Mouse (Mus musculus): ENCODE data around the gene Usp18. TPM values are rescaled to one million over a fixed set of nuclear protein-coding genes. Genes with fewer than 3 reads are reported as not detected.

Usp18 gene
- total RNA-seq, 2 experiments from 2014 or later: 0.52 to 0.74 TPM

GRCm38 (mm10) chr6:121215336-121215735 is 30.4 kb upstream of the Usp18 start:
- H3K27ac ChIP-seq: no peak overlapping the region
- TF ChIP-seq CTCF (conservative IDR thresholded peaks at IDR 0.05): no peak
- no peak for DNase-seq (ENCODE audit: low spot score in 2 of 2)
- H3K4me3 ChIP-seq: no peak overlapping the region

DNA sequence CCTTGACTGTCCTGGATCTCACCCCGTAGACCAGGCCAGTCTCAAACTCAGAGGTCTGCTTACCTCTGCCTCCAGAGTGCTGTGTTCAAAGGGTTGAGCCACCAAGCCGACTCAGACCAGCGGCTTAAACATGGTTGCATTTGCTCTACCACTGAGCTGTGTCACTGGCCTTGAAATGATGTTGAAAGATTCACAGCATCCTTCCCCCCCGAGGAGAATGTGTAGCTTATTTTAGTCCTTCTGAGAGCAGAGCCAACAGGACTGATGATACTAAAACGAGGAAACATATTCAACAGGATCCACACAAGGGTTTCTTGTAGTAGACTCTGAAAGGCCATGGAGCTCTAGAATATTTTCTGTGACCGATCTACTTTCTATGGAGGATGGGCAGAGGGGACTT is 29.8 kb upstream of the Usp18 start:
- no peak overlapping the region for H3K27ac ChIP-seq
- DNase-seq (ENCODE audit: low spot score in 2 of 2): no peak
- TF ChIP-seq CTCF (conservative IDR thresholded peaks at IDR 0.05): no peak

GRCm38 (mm10) chr6:121216589-121217255 is 29.0 kb upstream of the Usp18 start:
- no peak overlapping the region for H3K4me3 ChIP-seq
- no peak for TF ChIP-seq CTCF (conservative IDR thresholded peaks at IDR 0.05)
- no peak for DNase-seq (ENCODE audit: low spot score in 2 of 2)
- no peak overlapping the region for H3K27ac ChIP-seq

More for the DNA sequence above, 29.8 kb upstream of the Usp18 start:
- no peak overlapping the region for H3K4me3 ChIP-seq

GRCm38 (mm10) chr6:121218002-121218401 is 27.7 kb upstream of the Usp18 start:
- TF ChIP-seq CTCF (conservative IDR thresholded peaks at IDR 0.05): no peak
- H3K4me3 ChIP-seq: no peak overlapping the region
- H3K27ac ChIP-seq: no peak overlapping the region
- no peak for DNase-seq (ENCODE audit: low spot score in 2 of 2)

DNA sequence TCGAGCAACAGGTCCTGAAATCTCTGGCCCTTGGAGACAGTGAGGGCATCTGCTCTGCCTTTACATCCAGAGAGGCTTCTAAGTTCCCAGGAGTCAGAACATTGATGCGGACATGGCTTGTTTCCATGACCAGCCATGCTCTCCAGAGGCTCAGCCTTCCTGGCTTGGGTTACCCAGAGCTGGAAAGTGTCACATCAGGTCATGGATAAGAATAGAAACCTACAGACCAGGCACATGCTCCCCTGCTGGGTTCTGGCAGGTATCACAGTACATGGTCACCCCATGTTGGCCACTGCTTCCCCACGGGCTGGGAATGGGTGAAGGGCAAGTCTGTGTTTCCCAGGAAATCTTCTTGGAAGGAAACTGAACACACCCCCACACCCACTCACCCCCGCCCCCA is 26.3 kb upstream of the Usp18 start:
- no peak overlapping the region for H3K4me3 ChIP-seq
- DNase-seq (ENCODE audit: low spot score in 2 of 2): no peak
- TF ChIP-seq CTCF (conservative IDR thresholded peaks at IDR 0.05): no peak
- H3K27ac ChIP-seq: no peak overlapping the region

- Histone ChIP-seq H3K27ac (no peak overlapping the region), H3K4me3 (no peak overlapping the region)
- no peak for DNase-seq (ENCODE audit: low spot score in 2 of 2)
- TF ChIP-seq CTCF (conservative IDR thresholded peaks at IDR 0.05): no peak
Measured at GRCm38 (mm10) chr6:121220181-121220580, 25.5 kb upstream of the Usp18 start.

GRCm38 (mm10) chr6:121221876-121222597 is 23.7 kb upstream of the Usp18 start:
- no peak for DNase-seq (ENCODE audit: low spot score in 2 of 2)
- no peak for TF ChIP-seq CTCF (conservative IDR thresholded peaks at IDR 0.05)
- Histone ChIP-seq H3K27ac (no peak overlapping the region), H3K4me3 (no peak overlapping the region)

DNA sequence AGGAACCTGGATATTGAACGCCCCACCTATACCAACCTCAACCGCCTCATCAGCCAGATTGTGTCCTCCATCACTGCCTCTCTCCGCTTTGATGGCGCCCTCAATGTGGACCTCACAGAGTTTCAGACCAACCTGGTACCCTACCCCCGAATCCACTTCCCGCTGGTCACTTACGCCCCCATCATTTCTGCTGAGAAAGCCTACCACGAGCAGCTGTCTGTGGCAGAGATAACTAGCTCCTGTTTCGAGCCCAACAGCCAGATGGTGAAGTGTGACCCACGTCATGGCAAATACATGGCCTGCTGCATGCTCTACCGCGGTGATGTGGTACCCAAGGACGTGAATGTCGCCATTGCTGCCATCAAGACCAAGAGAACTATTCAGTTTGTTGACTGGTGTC is 22.7 kb upstream of the Usp18 start:
- no peak for TF ChIP-seq CTCF (conservative IDR thresholded peaks at IDR 0.05)
- H3K27ac ChIP-seq: no peak overlapping the region
- H3K4me3 ChIP-seq: no peak overlapping the region
- DNase-seq (ENCODE audit: low spot score in 2 of 2): no peak

DNA sequence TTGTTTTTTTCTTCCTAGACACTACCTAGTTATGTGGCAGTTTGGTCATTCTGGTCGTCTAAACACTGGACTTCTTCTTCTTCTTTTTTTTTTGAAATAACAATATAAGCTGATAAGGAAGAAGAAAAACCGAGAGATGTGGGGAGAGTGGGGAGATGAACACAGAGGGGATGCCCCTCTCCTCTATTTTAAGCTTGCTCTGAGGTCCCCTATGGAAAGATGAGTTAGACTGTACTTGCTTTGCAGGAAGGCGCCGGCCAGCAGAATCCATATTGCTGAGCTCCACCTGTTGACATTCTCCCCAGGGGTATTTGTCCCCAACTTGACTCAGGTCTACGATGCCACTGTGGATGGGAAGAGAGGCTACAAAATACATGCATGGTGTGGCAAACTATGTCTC is 21.6 kb upstream of the Usp18 start:
- Histone ChIP-seq H3K27ac (no peak overlapping the region), H3K4me3 (no peak overlapping the region)
- DNase-seq (ENCODE audit: low spot score in 2 of 2): no peak
- TF ChIP-seq CTCF (conservative IDR thresholded peaks at IDR 0.05): no peak

DNA sequence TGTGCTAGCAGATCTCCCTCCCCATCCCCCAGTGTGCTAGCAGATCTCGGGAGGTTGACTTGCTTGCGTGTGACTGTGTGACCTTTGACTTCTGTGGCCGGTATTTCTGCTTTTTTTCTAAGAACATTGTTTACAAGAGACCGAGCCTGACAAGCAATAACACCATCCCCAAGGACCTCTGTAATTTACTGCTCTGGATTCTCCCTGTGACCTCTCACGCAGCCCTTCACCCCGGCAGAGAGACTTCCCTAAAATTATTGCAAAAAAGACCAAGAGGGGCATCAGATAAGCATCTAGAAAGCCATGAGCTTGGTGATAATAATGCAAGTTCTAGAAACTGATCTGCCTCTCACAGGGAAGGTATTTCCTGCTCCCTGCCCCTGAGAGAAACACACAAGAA is 20.7 kb upstream of the Usp18 start:
- no peak overlapping the region for H3K27ac ChIP-seq
- DNase-seq (ENCODE audit: low spot score in 2 of 2): no peak
- no peak overlapping the region for H3K4me3 ChIP-seq
- TF ChIP-seq CTCF (conservative IDR thresholded peaks at IDR 0.05): no peak

DNA sequence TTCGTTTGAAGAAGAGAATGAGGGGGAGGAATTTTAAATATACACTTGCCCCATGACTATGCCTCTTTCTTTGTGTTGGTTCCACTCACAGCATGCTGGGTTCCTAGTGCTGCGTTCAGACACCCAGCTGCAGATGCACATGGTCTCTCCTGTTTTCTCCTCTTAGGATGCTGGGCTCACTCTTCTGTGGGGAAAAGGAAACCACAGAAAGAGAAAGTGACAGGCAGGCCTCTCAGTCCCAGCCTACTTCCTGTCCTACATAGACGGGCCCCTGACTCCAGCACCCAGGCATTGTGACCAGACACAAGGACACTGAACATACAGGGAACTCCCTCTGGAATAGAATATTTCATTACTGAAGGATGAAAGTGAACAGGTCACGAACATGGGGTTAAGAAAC is 19.7 kb upstream of the Usp18 start:
- Histone ChIP-seq H3K4me3 (no peak overlapping the region), H3K27ac (no peak overlapping the region)
- no peak for DNase-seq (ENCODE audit: low spot score in 2 of 2)
- no peak for TF ChIP-seq CTCF (conservative IDR thresholded peaks at IDR 0.05)

DNA sequence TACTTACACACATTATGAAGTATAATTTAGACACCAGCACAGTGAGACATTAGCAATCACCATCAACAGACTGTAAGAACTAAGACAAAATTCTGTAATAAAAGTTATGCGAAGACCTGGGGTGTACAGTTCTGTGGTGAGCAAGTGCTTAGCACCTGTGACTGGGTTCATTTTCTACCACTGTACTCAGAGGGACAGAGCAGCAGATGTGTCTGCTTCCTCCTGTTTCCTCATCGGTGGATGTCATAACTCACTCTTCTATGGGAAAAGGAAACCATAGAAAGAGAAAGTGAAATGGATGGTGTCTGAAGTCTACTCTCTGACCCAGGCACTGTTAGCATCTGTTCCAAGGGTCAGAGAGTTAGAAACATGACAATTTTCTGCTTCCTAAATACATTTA is 19.0 kb upstream of the Usp18 start:
- H3K27ac ChIP-seq: no peak overlapping the region
- no peak for DNase-seq (ENCODE audit: low spot score in 2 of 2)
- H3K4me3 ChIP-seq: no peak overlapping the region
- TF ChIP-seq CTCF (conservative IDR thresholded peaks at IDR 0.05): no peak

DNA sequence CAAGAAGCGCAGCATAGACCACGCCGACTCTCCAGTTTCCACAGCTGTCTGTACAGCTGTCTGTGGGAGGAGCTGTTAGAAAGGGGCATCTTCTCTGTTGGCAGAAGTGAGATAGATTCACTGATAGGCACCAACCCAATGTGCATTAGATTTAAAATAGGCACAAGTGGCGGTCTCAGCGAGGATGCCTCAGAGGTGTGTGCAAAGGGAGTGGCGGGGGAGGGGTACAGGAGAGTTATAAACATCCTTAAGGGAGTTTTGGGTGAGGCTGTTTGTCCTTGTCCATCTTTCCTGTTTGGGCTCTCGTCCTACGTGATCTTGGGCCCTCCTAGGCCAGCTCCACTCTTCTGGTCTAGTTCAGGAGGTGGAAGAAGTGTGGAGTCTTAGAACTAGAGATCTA is 17.3 kb upstream of the Usp18 start:
- TF ChIP-seq CTCF (conservative IDR thresholded peaks at IDR 0.05): no peak
- Histone ChIP-seq H3K4me3 (no peak overlapping the region), H3K27ac (no peak overlapping the region)
- no peak for DNase-seq (ENCODE audit: low spot score in 2 of 2)

- H3K27ac ChIP-seq: no peak overlapping the region
Measured at GRCm38 (mm10) chr6:121232652-121233051, 13.1 kb upstream of the Usp18 start.

More at GRCm38 (mm10) chr6:121232652-121233051, 13.1 kb upstream of the Usp18 start:
- no peak for DNase-seq (ENCODE audit: low spot score in 2 of 2)
- no peak for TF ChIP-seq CTCF (conservative IDR thresholded peaks at IDR 0.05)
- H3K4me3 ChIP-seq: no peak overlapping the region
